Mouse (Mus musculus) heart, embryonic 10.5 days (tissue): ENCODE measurements around the gene Nmur2. TPM values are rescaled to one million over a fixed set of nuclear protein-coding genes. Genes with fewer than 3 reads are reported as not detected.
A peak's percentile ranks its signal among the peaks of the same experiment; 100 is the strongest.

Source experiments
- DNase-seq: peaks from one replicate; pipeline ENCODE4 v3.0.0-alpha.2; 2017; ENCODE audit warnings: low spot score
- H3K27ac ChIP-seq: fragments of 300-500 bp; sonication (generic); 2 replicates; pipeline ENCODE4 v1.5.1; 2016; ENCODE audit warnings: mild to moderate bottlenecking
- H3K27me3 ChIP-seq: fragments of 300-500 bp; sonication (generic); 2 replicates; pipeline ENCODE4 v1.6.1; 2016; ENCODE audit warnings: mild to moderate bottlenecking; ENCODE audit not compliant: poor library complexity, insufficient read depth, severe bottlenecking
- H3K36me3 ChIP-seq: fragments of 300-500 bp; sonication (generic); 2 replicates; pipeline ENCODE4 v1.6.1; 2016; ENCODE audit warnings: mild to moderate bottlenecking, moderate library complexity
- H3K4me1 ChIP-seq: fragments of 300-500 bp; sonication (generic); 2 replicates; pipeline ENCODE4 v1.6.1; 2016; ENCODE audit warnings: mild to moderate bottlenecking
- H3K4me3 ChIP-seq: fragments of 300-500 bp; sonication (generic); 2 replicates; pipeline ENCODE4 v1.5.1; 2016; ENCODE audit warnings: mild to moderate bottlenecking, moderate library complexity
- H3K9me3 ChIP-seq: fragments of 300-500 bp; sonication (generic); 2 replicates; pipeline ENCODE4 v1.6.1; 2016; ENCODE audit warnings: mild to moderate bottlenecking, moderate library complexity
- WGBS: fragments of 180-500 bp; shearing (Covaris S2); methylation state at CpG from one replicate; pipeline ENCODE4 v1.1.7; 2016; 5-methylcytosine and 5-hydroxymethylcytosine counted together
- polyA plus RNA-seq: library from polyadenylated mRNA; unstranded; fragments of >200 nt; fragmentation: Nextera tagmentation; extraction: Ambion mirVana; gene quantifications from 2 replicates; pipeline ENCODE4 v1.2.1, GENCODE M21; 2016

Gene Nmur2
- 0.16 and 0.25 TPM in 2 replicates for polyA plus RNA-seq

DNA sequence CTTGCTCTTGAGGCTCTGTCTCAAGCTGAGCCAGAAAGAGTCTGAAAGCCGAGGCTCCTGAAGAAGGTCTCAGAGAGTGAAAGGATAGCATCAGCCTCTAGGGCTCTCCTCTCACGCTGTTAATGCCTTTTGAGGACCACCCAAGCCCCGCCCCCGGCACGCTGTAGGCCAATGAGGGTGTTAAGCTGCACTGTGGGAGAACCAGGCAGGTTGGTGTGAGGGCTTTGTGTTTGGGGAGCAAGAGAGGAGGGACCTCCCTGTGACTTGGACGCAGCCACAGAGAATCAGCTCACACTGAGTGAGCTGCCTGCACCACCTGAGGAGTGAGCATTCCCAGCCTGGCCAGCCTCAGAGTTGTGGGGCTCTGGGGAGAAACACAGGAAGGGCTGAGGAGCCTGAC lies at the start of gene Nmur2:
Gene Nmur2 (minus strand): TSS at position 94 of the 400 bp plus-strand sequence.
- 3% methylated on average over 6 of the region's 6 CpGs for WGBS
- Histone ChIP-seq H3K9me3 (no peaks in the 10 kb centered on the region), H3K27me3 (0 out of 2 replicates have a peak, but pooled peaks cover 6% of the 10 kb centered on the region), H3K4me1 (no peaks in the 10 kb centered on the region), H3K36me3 (no peaks in the 10 kb centered on the region), H3K27ac (no peak within 1 kb of the TSS), H3K4me3 (no peak within 1 kb of the TSS)
- DNase-seq, result no peak

DNA sequence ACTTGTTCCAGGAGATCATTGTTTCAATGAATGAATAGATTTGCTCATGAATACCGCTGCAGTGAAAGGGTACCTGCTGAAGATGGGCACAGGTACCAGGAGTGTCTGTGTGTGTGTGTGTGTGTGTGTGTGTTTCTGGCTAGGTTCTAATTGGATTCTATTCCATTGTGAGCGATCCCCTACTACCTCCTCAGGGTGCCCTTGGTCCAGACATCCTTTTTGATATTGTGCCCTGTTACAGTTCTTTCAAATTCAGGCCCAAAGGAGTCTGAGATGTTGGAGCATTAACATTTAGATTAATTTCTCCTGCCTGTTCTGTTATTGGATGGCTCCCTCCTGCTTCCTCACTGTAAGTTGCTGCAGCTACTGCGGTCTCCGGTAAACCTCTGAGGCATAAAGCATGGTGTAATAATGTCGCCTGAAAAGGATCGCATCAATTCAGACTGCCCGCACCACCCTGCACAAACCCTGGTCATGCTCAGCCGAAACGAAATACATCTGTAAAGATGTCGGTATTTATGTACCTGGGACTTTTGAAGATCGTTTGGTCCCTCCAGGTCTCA lies 48.4 kb upstream of the Nmur2 start:
- Histone ChIP-seq H3K27ac (no peak overlapping the region), H3K27me3 (no peaks in the 10 kb centered on the region), H3K36me3 (no peaks in the 10 kb centered on the region), H3K4me3 (no peak overlapping the region), H3K4me1 (no peaks in the 10 kb centered on the region), H3K9me3 (no peaks in the 10 kb centered on the region)
- DNase-seq, result no peak
- WGBS, result 91% methylated on average over 11 of the region's 11 CpGs

DNA sequence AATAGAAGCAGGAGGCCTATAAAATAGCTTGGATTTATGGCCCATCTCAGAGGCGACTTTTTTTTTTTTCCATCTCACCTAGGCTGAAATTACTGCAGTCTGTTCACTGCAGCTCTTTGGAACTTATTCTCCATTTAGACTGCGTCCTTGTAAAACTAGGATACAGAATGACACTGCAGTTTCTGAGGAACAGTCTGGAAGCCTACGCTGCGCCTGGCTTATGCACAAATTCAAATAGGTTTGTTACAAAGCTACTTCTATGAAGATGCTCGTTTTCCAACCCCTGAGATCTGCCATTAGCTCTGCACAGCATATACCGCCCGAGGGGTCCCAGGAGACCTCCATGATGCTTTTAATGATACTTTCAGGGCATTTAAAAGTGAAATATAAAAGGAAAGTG lies 31.3 kb upstream of the Nmur2 start:
- DNase-seq, result no peak
- WGBS, result 82% methylated on average over 7 of the region's 7 CpGs
- H3K27me3 ChIP-seq, result no peaks in the 10 kb centered on the region

DNA sequence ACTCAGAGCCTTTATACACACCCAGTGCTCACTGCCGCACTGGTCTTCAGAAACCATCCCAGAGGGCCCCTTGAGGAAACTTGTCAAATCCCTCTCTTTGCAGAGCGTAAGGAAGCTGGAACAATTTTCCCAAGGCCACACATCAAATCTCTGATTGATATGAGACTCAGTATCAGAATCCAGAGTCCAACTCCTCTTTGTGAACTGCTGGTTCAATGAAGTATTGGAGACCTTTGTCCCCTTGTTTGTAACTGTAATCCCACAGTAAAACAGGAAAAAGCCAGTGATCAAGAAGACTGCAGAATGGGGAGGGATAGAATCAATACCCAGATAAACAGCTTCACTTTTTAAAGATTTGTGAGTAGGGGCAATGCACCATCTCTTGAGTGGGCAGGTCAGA lies 28.8 kb upstream of the Nmur2 start:
- H3K4me1 ChIP-seq, result no peaks in the 10 kb centered on the region
- no peak for DNase-seq
- no peaks in the 10 kb centered on the region for H3K36me3 ChIP-seq
- H3K27ac ChIP-seq, result no peak overlapping the region
- no peak overlapping the region for H3K4me3 ChIP-seq
- no peaks in the 10 kb centered on the region for H3K27me3 ChIP-seq
- no peaks in the 10 kb centered on the region for H3K9me3 ChIP-seq
- WGBS, result 84% methylated on average over 2 of the region's 2 CpGs

More for the DNA sequence above, 31.3 kb upstream of the Nmur2 start:
- no peaks in the 10 kb centered on the region for H3K36me3 ChIP-seq
- no peaks in the 10 kb centered on the region for H3K4me1 ChIP-seq
- no peak overlapping the region for H3K4me3 ChIP-seq
- H3K27ac ChIP-seq, result no peak overlapping the region
- H3K9me3 ChIP-seq, result no peaks in the 10 kb centered on the region

DNA sequence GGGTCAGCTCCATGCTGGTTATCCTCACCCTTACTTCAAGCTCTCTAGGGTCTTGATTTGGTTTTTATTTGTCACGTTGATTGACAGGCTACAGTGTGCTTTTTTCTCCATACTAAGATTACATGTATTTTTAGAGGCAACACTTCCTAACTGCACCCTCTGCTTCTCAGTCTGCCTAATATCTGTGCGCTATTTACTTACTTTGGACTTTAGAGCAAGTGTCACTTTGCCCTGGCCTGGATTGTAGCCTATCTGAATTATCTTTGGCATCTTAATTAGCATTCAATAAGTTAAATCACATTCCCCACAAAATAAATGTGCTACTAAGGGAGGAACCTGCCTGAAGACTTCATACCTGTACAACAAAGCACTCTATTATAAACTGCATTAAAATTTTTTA lies 24.3 kb upstream of the Nmur2 start:
- Histone ChIP-seq H3K27me3 (no peaks in the 10 kb centered on the region), H3K4me1 (no peaks in the 10 kb centered on the region), H3K27ac (no peak overlapping the region), H3K9me3 (no peaks in the 10 kb centered on the region), H3K36me3 (no peaks in the 10 kb centered on the region), H3K4me3 (no peak overlapping the region)
- no peak for DNase-seq
- WGBS, result 79% methylated on average over 2 of the region's 2 CpGs

DNA sequence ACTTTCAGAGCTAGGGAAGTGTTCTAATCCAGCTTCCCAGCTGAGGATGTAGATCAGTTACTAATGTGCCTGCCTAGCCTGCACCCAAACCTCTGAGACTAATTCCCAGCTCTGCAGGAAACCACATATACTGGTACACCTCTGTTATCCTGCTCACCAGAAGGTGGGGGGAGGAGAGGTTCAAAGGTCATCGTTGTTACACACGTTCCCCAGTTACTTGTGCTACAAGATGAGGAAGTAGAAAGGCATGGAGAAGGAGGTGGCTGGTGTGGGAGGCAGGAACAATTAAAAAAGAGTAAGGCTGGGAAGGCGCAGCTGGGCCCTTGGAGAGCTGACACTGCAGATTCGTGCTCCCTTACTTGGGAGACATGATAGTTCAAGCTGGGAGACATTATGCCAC lies 23.8 kb upstream of the Nmur2 start:
- Histone ChIP-seq H3K27me3 (no peaks in the 10 kb centered on the region), H3K9me3 (no peaks in the 10 kb centered on the region), H3K4me3 (no peak overlapping the region), H3K36me3 (no peaks in the 10 kb centered on the region), H3K4me1 (no peaks in the 10 kb centered on the region), H3K27ac (no peak overlapping the region)
- no peak for DNase-seq
- 55% methylated on average over 4 of the region's 4 CpGs for WGBS

DNA sequence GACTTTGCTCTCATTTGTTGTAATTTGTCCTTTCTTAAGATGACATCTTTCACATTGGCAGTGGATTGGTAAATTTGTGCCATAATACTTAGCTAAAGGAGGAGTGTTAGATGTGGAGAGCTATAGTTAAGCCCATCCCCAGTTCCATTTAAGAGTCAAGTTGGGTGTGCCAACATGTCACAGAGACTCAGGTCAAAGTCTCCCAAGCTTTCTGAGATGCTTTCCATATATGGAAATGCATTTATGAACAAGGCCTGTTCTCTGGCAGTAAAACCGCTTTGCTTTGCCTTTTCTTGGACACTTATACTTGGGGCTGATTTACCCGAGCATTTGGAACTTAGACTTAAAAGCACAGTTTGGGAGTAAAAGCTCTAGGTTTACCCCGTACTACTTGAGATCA lies 18.4 kb upstream of the Nmur2 start:
- H3K4me1 ChIP-seq, result no peaks in the 10 kb centered on the region
- WGBS, result 82% methylated on average over 3 of the region's 3 CpGs
- no peaks in the 10 kb centered on the region for H3K9me3 ChIP-seq
- DNase-seq, result no peak
- H3K4me3 ChIP-seq, result no peak overlapping the region
- H3K27me3 ChIP-seq, result no peaks in the 10 kb centered on the region
- no peak overlapping the region for H3K27ac ChIP-seq
- H3K36me3 ChIP-seq, result no peaks in the 10 kb centered on the region

DNA sequence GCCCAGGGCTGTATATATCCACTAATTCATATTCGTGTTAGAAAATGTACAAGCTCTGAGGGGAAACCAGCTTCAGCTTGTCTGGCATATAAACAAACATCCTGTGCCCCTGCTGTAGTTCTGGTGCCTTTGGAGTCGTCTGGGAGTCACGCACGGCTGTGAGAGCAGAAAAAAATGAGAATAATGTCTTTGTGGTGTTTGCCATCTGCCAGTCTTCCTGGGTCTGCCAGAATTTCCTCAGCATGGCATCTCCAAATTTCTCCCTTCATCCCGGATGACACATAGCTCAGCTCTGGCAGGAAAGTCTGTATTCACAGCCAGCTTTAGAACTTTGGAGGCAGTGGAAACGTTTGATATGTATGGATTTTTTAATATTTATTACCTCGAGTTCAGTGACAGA lies 13.6 kb upstream of the Nmur2 start:
- no peak overlapping the region for H3K27ac ChIP-seq
- no peaks in the 10 kb centered on the region for H3K4me1 ChIP-seq
- no peak overlapping the region for H3K4me3 ChIP-seq
- DNase-seq, result no peak
- no peaks in the 10 kb centered on the region for H3K36me3 ChIP-seq
- H3K9me3 ChIP-seq, result no peaks in the 10 kb centered on the region
- H3K27me3 ChIP-seq, result no peaks in the 10 kb centered on the region
- 82% methylated on average over 7 of the region's 7 CpGs for WGBS

DNA sequence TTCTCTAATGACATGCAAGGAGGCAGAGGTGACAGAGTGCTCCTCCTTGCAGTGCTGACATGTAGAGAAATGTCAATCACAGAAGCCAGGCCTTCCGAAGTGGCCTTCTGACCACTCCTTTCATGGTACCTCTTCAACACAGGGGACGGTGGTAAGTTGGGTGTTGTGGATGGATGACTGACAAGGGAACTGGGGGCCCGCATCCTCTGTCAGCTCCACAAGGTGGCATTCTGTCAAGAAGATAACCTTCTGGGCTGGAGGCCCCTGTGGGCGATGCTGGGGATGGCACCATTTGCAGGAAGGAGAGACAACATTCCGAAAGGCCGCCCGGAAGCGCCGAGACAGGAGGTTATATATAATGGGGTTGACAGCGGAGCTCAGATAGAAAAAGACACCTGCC lies 14.0 kb downstream of the Nmur2 start:
- H3K4me1 ChIP-seq, result peaks cover 3% of the 10 kb centered on the region; the same call in 1 of the 2 replicates
- no peaks in the 10 kb centered on the region for H3K36me3 ChIP-seq
- DNase-seq, result peak; percentile 77
- H3K27ac ChIP-seq, result no peak overlapping the region
- no peaks in the 10 kb centered on the region for H3K9me3 ChIP-seq
- H3K4me3 ChIP-seq, result no peak overlapping the region
- 56% methylated on average over 10 of the region's 10 CpGs for WGBS
- H3K27me3 ChIP-seq, result no peaks in the 10 kb centered on the region

DNA sequence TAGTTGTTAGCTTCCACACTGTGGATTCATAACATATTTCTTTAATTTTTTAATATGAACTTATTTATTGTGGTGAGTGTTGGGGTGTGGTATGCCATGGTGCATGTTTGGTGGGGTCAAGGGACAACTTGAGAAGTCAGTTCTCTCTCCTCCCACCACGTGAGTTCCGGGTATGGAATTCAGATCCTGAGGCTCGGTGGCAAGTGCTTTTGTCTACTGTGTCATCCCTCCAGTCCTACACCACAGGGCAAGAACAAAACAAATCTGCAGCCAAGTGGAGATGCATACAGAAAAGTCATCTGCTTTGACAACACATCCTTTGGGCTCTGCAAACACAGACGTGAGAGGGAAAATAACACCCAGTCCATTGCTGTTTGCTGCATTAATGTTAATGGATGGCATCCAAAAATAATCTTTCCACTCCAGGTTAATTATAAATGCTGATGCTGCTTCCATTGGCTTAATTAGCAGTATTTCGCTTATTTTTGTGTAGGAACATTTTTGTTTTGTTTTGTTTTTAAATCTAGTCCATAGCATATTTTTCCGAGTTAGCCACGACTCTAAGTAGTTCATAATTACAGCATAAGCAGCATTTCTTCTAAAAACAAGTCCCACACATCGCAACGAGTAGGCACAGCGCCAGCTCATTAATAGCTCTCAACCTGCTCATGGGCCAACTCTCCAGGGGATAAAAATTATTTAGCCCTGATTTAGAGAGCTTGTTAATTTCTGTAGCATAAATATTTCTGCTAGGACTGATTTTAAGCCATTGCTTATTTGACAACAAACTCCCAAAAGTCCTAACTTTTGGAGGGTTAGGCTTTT lies 14.9 kb downstream of the Nmur2 start:
- H3K9me3 ChIP-seq, result no peaks in the 10 kb centered on the region
- peaks cover 3% of the 10 kb centered on the region; the same call in 1 of the 2 replicates for H3K4me1 ChIP-seq
- no peak for DNase-seq
- H3K27me3 ChIP-seq, result no peaks in the 10 kb centered on the region
- WGBS, result 80% methylated on average over 10 of the region's 10 CpGs
- no peak overlapping the region for H3K4me3 ChIP-seq
- H3K36me3 ChIP-seq, result no peaks in the 10 kb centered on the region
- no peak overlapping the region for H3K27ac ChIP-seq

DNA sequence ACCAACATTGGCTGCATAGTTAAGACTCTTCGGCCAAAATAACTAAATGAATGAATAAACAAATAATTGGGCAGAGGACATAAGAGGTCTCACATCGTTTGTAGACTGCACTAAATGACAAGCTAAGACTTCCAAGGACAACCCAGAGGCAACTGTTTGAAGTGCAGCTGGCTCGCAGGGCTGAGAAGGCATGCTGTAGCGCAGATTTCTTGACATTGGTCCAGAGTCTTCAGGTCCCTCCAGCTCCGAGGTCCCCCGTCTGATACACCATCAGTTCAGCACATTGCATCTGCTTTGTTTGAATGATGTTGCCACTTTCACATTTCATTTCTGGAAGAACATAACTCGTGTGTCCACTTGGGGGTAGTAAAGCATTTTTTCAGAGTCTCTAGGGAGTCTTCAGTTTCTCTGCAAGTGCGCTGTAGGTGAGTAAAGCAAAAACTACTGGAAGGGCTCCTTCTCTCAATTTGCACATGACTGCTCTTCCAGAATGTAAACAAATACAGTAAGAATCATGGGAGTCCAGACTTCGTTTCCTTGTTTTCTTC lies 27.2 kb downstream of the Nmur2 start:
- Histone ChIP-seq H3K27me3 (no peaks in the 10 kb centered on the region), H3K4me3 (no peak overlapping the region), H3K4me1 (no peaks in the 10 kb centered on the region), H3K9me3 (no peaks in the 10 kb centered on the region), H3K27ac (no peak overlapping the region), H3K36me3 (no peaks in the 10 kb centered on the region)
- no peak for DNase-seq
- 57% methylated on average over 9 of the region's 9 CpGs for WGBS

DNA sequence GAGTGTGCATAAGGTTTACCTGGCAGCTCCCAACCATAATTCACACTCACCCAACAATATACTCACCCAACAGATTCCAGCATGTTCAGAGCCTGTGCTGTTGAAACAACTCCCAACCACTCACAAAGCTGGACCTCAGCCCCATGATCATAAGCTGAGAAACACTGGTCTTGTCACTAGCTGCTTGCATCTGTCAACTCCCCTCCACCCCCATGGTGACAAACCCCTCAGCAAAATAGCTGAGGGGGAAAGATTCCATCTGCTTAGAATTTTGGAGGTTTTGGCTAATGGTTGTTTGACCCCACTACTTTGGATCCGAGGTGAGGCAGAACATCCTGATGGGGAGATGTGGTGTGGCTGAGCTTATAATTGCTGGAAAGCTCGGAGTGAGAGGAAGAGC lies 28.4 kb downstream of the Nmur2 start:
- Histone ChIP-seq H3K27me3 (no peaks in the 10 kb centered on the region), H3K36me3 (no peaks in the 10 kb centered on the region), H3K4me3 (no peak overlapping the region), H3K4me1 (no peaks in the 10 kb centered on the region), H3K27ac (no peak overlapping the region), H3K9me3 (no peaks in the 10 kb centered on the region)
- DNase-seq, result no peak
- WGBS, result 66% methylated on average over 2 of the region's 2 CpGs

DNA sequence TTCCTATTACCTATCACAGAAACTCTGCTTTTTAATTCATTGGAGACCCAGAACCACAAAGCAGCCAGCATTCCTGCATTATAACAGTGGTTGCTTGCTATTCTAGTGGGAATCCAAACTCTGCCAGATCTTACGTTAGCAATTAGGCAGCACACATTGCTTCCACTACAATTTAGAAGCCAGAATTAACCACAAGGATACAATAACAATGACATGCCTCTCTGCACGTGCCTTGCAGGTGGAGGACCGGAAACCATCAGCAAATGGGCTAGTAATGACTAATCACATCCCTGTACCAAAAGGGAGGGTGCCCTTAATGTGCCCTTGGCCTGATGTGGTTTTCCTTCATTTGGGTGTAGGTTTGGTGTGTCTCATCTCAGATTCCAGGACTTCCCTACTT lies 32.5 kb downstream of the Nmur2 start:
- no peaks in the 10 kb centered on the region for H3K36me3 ChIP-seq
- H3K9me3 ChIP-seq, result no peaks in the 10 kb centered on the region
- no peaks in the 10 kb centered on the region for H3K27me3 ChIP-seq
- WGBS, result 79% methylated on average over 3 of the region's 3 CpGs
- no peak overlapping the region for H3K27ac ChIP-seq
- H3K4me3 ChIP-seq, result no peak overlapping the region
- no peaks in the 10 kb centered on the region for H3K4me1 ChIP-seq
- DNase-seq, result no peak
